Mouse (Mus musculus) CH12.LX (cell line): ENCODE measurements around the gene Syngap1. TPM values are rescaled to one million over a fixed set of nuclear protein-coding genes. Genes with fewer than 3 reads are reported as not detected.
A peak's percentile ranks its signal among the peaks of the same experiment; 100 is the strongest.

Source experiments
- DNase-seq: peaks from one replicate; pipeline ENCODE4 v3.0.0-alpha.2; 2013; ENCODE audit errors: extremely low read depth
- H3K27ac ChIP-seq: 2 replicates; pipeline ENCODE4 v1.5.1; 2012; ENCODE audit warnings: low read depth, mild to moderate bottlenecking, control low read depth, moderate library complexity; ENCODE audit not compliant: insufficient read depth
- H3K27me3 ChIP-seq: replicated peaks from 2 replicates; pipeline ENCODE3; 2012; ENCODE audit warnings: inconsistent platforms
- H3K36me3 ChIP-seq, 2 experiments: replicated peaks in 1 of 2; 2 replicates each; pipeline versions ENCODE3 to v1.6.1; 2012; ENCODE audit warnings: inconsistent platforms in 1 of 2, low read length in 1 of 2, mild to moderate bottlenecking in 1 of 2, mixed read lengths in 1 of 2, moderate library complexity in 1 of 2; ENCODE audit not compliant: control insufficient read depth in 1 of 2, insufficient read depth in 1 of 2
- H3K4me1 ChIP-seq, 2 experiments: 2 replicates each; pipeline ENCODE4 v1.6.1; 2012; ENCODE audit warnings: inconsistent platforms in 1 of 2, moderate library complexity in 1 of 2; ENCODE audit not compliant: insufficient read depth in 2 of 2, control insufficient read depth in 1 of 2
- H3K4me2 ChIP-seq: 2 replicates; pipeline ENCODE4 v1.6.1; 2012; ENCODE audit warnings: low read depth, mild to moderate bottlenecking, control low read depth; ENCODE audit not compliant: poor library complexity, insufficient read depth, severe bottlenecking
- H3K4me3 ChIP-seq, 3 experiments: fragments of 150-350 bp in 1 of 3; sonication (generic) in 1 of 3; replicated peaks in 1 of 3; 2 replicates each; pipeline versions ENCODE3 to v1.5.1; 2011 to 2012; ENCODE audit warnings: low read depth in 2 of 3, low read length in 2 of 3, mild to moderate bottlenecking in 2 of 3, moderate library complexity in 2 of 3, control low read depth in 1 of 3, improper control_type of control experiment in 1 of 3, inconsistent platforms in 1 of 3, mixed read lengths in 1 of 3; ENCODE audit not compliant: poor library complexity in 1 of 3
- H3K79me2 ChIP-seq: replicated peaks from 2 replicates; pipeline ENCODE4 v1.6.1; 2012; ENCODE audit warnings: mild to moderate bottlenecking, moderate library complexity; ENCODE audit not compliant: control insufficient read depth, poor library complexity, insufficient read depth, severe bottlenecking; ENCODE audit errors: extremely low read depth
- H3K9ac ChIP-seq: 2 replicates; pipeline ENCODE4 v1.6.1; 2012; ENCODE audit warnings: low read depth, mild to moderate bottlenecking, control low read depth, moderate library complexity; ENCODE audit not compliant: insufficient read depth
- H3K9me3 ChIP-seq: replicated peaks from 2 replicates; pipeline ENCODE3; 2012; ENCODE audit warnings: low read length, inconsistent platforms, mixed read lengths
- CTCF ChIP-seq, 2 experiments: IDR thresholded peaks in 1 of 2; conservative IDR thresholded peaks in 1 of 2; 2 replicates each; pipeline ENCODE4 v1.5.1; 2011 to 2012; ENCODE audit warnings: low read depth in 2 of 2, low read length in 2 of 2, improper control_type of control experiment in 1 of 2, inconsistent platforms in 1 of 2, mild to moderate bottlenecking in 1 of 2, moderate library complexity in 1 of 2
- ELF1 ChIP-seq: IDR thresholded peaks from 2 replicates; pipeline ENCODE4 v1.6.1; 2014; ENCODE audit warnings: low read depth, mild to moderate bottlenecking, inconsistent platforms, low read length, improper control_type of control experiment
- EP300 ChIP-seq: IDR thresholded peaks from 2 replicates; pipeline ENCODE4 v1.6.1; 2011; ENCODE audit warnings: low read length, improper control_type of control experiment
- ETS1 ChIP-seq: conservative IDR thresholded peaks from 2 replicates; pipeline ENCODE4 v1.6.1; 2012; ENCODE audit warnings: low read depth, mild to moderate bottlenecking, inconsistent platforms, low read length, improper control_type of control experiment, moderate library complexity
- GABPA ChIP-seq: IDR thresholded peaks from 2 replicates; pipeline ENCODE4 v1.6.1; 2012; ENCODE audit warnings: low read depth, low read length, improper control_type of control experiment, inconsistent platforms; ENCODE audit not compliant: insufficient replicate concordance
- HCFC1 ChIP-seq: IDR thresholded peaks from 2 replicates; pipeline ENCODE4 v1.6.1; 2012; ENCODE audit warnings: low read depth, mild to moderate bottlenecking, inconsistent platforms, low read length, improper control_type of control experiment
- MAFK ChIP-seq: IDR thresholded peaks from 2 replicates; pipeline ENCODE4 v1.6.1; 2011; ENCODE audit warnings: low read length, improper control_type of control experiment; ENCODE audit not compliant: insufficient replicate concordance
- MAZ ChIP-seq: IDR thresholded peaks from 2 replicates; pipeline ENCODE4 v1.6.1; 2012; ENCODE audit warnings: low read depth, mild to moderate bottlenecking, inconsistent platforms, low read length, improper control_type of control experiment, moderate library complexity
- RAD21 ChIP-seq: IDR thresholded peaks from 2 replicates; pipeline ENCODE4 v1.6.1; 2011; ENCODE audit warnings: low read depth, mild to moderate bottlenecking, low read length, improper control_type of control experiment, moderate library complexity
- TBP ChIP-seq: conservative IDR thresholded peaks from 2 replicates; pipeline ENCODE4 v1.6.1; 2011; ENCODE audit warnings: low read depth, low read length, improper control_type of control experiment
- TCF12 ChIP-seq: IDR thresholded peaks from 2 replicates; pipeline ENCODE4 v1.6.1; 2014; ENCODE audit warnings: low read depth, mild to moderate bottlenecking, inconsistent platforms, low read length, improper control_type of control experiment
- USF2 ChIP-seq: conservative IDR thresholded peaks from 2 replicates; pipeline ENCODE4 v1.6.1; 2011; ENCODE audit warnings: low read depth, low read length, improper control_type of control experiment
- ZC3H11A ChIP-seq: IDR thresholded peaks from 2 replicates; pipeline ENCODE4 v1.6.1; 2012; ENCODE audit warnings: low read depth, mild to moderate bottlenecking, inconsistent platforms, low read length, improper control_type of control experiment
- ZNF384 ChIP-seq: IDR thresholded peaks from 2 replicates; pipeline ENCODE4 v1.6.1; 2012; ENCODE audit warnings: low read depth, low read length, improper control_type of control experiment, inconsistent platforms
- dilution Hi-C: fragments of 300-500 bp; cut with MboI; formaldehyde crosslinking; loops from 2 replicates; pipeline ENCODE4 v1.14.3; 2020; ENCODE audit warnings: low sequenced_read_pairs; ENCODE audit not compliant: extremely low pct_unique_long_range_greater_than_20kb, extremely low pct_ligation_motif_present
- in situ Hi-C: fragments of 300-500 bp; cut with MboI; formaldehyde crosslinking; loops from 3 replicates; pipeline ENCODE4 v1.14.3; 2019; ENCODE audit warnings: low sequenced_read_pairs, low pct_ligation_motif_present, low pct_unique_long_range_greater_than_20kb, mixed read lengths
- polyA plus RNA-seq: library from polyadenylated mRNA; unstranded; fragments of >175 nt; gene quantifications from 2 replicates; pipeline ENCODE4 v1.2.1, GENCODE M21; 2012; ENCODE audit warnings: low read depth; ENCODE audit not compliant: insufficient read length
- total RNA-seq, 2 experiments: library from RNA; depleted of rRNA; stranded (reverse); fragments of 300-350 nt in 1 of 2; fragments of >200 nt in 1 of 2; gene quantifications; 2 replicates each; pipeline ENCODE4 v1.2.3; 2012 to 2014

Syngap1 gene
- total and polyA plus RNA-seq, 3 experiments: 1.3 to 2.4 TPM; not detected in 1

GRCm38 (mm10) chr17:26939178-26939972 is 1.7 kb upstream of the Syngap1 start, which contains the start of gene Cuta (continued):
- TF ChIP-seq ELF1: peak; percentile 92
- peak; percentile 67 for TF ChIP-seq TCF12
- TF ChIP-seq TBP: 0 out of 2 replicates have a peak, but pooled peaks have one; percentile 25
- no peak for TF ChIP-seq MAFK
- TF ChIP-seq EP300: no peak
- TF ChIP-seq GABPA: no peak

GRCm38 (mm10) chr17:26939973-26940300 is 1.1 kb upstream of the Syngap1 start:
- Histone ChIP-seq H3K27me3 (peaks cover 25% of the 10 kb centered on the region), H3K9me3 (no peaks in the 10 kb centered on the region), H3K4me1 (peaks cover 5 to 26% of the 10 kb centered on the region in 2 experiments; a peak in 3 of 4 replicates), H3K27ac (peak overlapping the region; percentile 65), H3K36me3 (peaks cover 21 to 26% of the 10 kb centered on the region in 2 experiments), H3K79me2 (peaks cover 6% of the 10 kb centered on the region), H3K9ac (peak overlapping the region; percentile 74), H3K4me2 (peak overlapping the region; percentile 55), H3K4me3 (peak overlapping the region; percentile 56 to 79 (median 68))
- TF ChIP-seq USF2 (no peak), CTCF (conservative IDR thresholded peaks at IDR 0.05 in 1 of 2, IDR thresholded peaks at IDR 0.05 in 1 of 2; ENCODE audit: low read depth in 2 of 2, low read length in 2 of 2) (no peak), MAZ (0 out of 2 replicates have a peak, but pooled peaks have one; percentile 26)
- in situ Hi-C loops (no loop called here), dilution Hi-C loops (no loop called here)
- DNase-seq: no peak

GRCm38 (mm10) chr17:26941841-26942570 is 953 bp downstream of the Syngap1 start:
- peaks cover 5 to 21% of the 10 kb centered on the region in 2 experiments; a peak in 3 of 4 replicates for H3K4me1 ChIP-seq
- no peaks in the 10 kb centered on the region for H3K9me3 ChIP-seq
- DNase-seq: no peak
- H3K27ac ChIP-seq: no peak overlapping the region
- peaks cover 44% of the 10 kb centered on the region for H3K27me3 ChIP-seq
- TF ChIP-seq TCF12: no peak
- no peak for TF ChIP-seq RAD21
- no peak for TF ChIP-seq ZC3H11A
- peak; percentile 64; the same call in 1 of the 2 replicates for TF ChIP-seq HCFC1
- TF ChIP-seq ETS1: no peak
- TF ChIP-seq TBP: no peak
- no peak for TF ChIP-seq ZNF384
- dilution Hi-C loops (no loop called here), in situ Hi-C loops (no loop called here)
- H3K4me3 ChIP-seq: peak overlapping the region in 2 of 3 experiments; percentile 30 to 34
- H3K36me3 ChIP-seq: peaks cover 4 to 5% of the 10 kb centered on the region in 2 experiments
- peaks cover 6% of the 10 kb centered on the region for H3K79me2 ChIP-seq
- H3K9ac ChIP-seq: peak overlapping the region; percentile 28; the same call in 1 of the 2 replicates
- peak overlapping the region; percentile 50; the same call in 1 of the 2 replicates for H3K4me2 ChIP-seq
